Mouse (Mus musculus) embryonic fibroblast, embryonic 13.5 days (primary cell): ENCODE data around the gene 2010315B03Rik. TPM values are rescaled to one million over a fixed set of nuclear protein-coding genes. Genes with fewer than 3 reads are reported as not detected.

Experiments
- H3K27ac ChIP-seq: 2 replicates; pipeline ENCODE4 v1.5.1; 2012; ENCODE audit warnings: low read length, control low read depth, inconsistent platforms; ENCODE audit not compliant: insufficient read depth
- H3K4me1 ChIP-seq: 2 replicates; pipeline ENCODE4 v1.6.1; 2011; ENCODE audit warnings: low read length; ENCODE audit not compliant: control insufficient read depth, insufficient read depth
- H3K4me3 ChIP-seq: 2 replicates; pipeline ENCODE4 v1.5.1; 2011; ENCODE audit warnings: mild to moderate bottlenecking, control low read depth, low read length; ENCODE audit not compliant: insufficient read depth
- CTCF ChIP-seq: IDR thresholded peaks from 2 replicates; pipeline ENCODE4 v1.5.1; 2011; ENCODE audit warnings: mild to moderate bottlenecking, control low read depth, low read length, moderate library complexity, borderline replicate concordance; ENCODE audit not compliant: insufficient read depth
- POLR2A ChIP-seq: IDR thresholded peaks from 2 replicates; pipeline ENCODE4 v1.6.1; 2011; ENCODE audit warnings: low read depth, mild to moderate bottlenecking, control low read depth, low read length, moderate library complexity
- polyA plus RNA-seq: library from polyadenylated mRNA; stranded (reverse); fragments of >200 nt; gene quantifications from 2 replicates; pipeline ENCODE4 v1.2.4, GENCODE M21; 2011; ENCODE audit warnings: low read depth; ENCODE audit not compliant: missing spikeins, insufficient read length

2010315B03Rik gene
- 12.9 and 16.8 TPM in 2 replicates for polyA plus RNA-seq

DNA sequence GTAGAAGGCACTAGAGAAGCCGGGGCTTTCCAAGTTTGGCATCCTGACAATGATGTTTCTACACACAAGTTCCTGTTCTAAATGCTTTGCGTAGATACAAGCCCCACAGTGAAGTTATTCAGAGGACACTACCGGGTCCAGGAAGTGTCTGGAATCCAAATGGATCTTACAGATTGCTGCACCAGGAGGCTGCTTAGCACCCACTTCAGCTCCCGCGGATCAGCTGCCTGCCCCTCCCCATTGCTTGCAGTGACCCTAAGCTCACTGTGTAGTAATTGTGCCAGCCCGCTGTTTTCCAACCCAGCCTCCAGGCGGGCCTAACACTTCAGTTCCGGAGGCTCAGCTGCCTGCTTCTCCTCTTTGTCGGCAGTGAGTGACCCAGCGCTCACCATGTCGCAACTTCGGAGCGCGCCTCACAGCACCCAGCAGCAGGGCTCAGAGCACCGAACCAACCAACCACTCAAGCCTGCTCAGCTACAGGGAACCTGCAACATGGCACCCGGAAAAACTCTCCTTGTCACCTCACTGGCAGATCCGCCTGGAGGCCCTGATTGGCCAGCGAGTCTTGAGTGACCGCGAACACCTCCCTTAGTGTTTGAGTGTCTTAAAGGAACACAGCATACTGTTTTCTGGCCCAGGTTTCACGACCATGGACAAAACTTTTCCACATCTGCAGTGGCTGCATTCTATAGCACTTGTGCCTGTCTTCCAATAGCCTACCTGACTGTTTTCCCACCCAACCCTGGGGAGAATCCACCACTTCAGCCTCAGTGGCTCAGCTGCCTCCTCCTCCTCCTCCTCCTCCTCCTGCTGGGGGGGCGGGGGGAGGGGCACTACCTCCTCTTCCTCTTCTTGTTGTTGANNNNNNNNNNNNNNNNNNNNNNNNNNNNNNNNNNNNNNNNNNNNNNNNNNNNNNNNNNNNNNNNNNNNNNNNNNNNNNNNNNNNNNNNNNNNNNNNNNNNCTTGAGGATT lies at the start of gene 2010315B03Rik:
TSS of gene 2010315B03Rik (minus strand) at position 526 of the 972 bp plus-strand sequence.
- H3K27ac ChIP-seq = peak within 1 kb of the TSS; percentile 47
- TF ChIP-seq CTCF (no peak), POLR2A (peak; percentile 92)
- peak within 1 kb of the TSS; percentile 75 for H3K4me3 ChIP-seq
- no peaks in the 10 kb centered on the region for H3K4me1 ChIP-seq

GRCm38 (mm10) chr9:124311502-124311901 lies 994 bp downstream of the 2010315B03Rik start:
- Histone ChIP-seq H3K4me1 (no peaks in the 10 kb centered on the region), H3K4me3 (peak overlapping the region; percentile 75), H3K27ac (peak overlapping the region; percentile 42; the same call in 1 of the 2 replicates)
- TF ChIP-seq POLR2A (no peak), CTCF (no peak)

DNA sequence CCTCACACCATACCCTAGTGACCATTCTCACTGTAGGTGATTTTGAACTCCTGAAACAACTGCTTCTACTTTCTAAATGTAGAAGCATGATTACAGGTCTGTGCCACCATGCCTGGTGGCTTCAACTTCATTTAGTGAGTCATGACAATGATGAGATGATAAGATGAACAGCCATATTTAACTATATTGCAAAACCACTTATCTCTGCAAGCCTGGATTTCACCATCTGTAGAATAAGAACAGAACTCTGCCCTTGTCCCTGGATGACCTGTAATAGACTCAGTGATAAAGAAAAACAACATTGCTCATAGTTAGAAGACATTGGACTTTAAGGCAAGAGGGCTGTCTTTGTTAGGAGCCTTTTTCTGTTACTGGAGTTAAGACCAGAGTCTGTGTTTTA lies 24.2 kb downstream of the 2010315B03Rik start:
- no peak for TF ChIP-seq CTCF
- no peak for TF ChIP-seq POLR2A
- Histone ChIP-seq H3K27ac (no peak overlapping the region), H3K4me1 (no peaks in the 10 kb centered on the region), H3K4me3 (no peak overlapping the region)

- TF ChIP-seq POLR2A (peak; percentile 87), CTCF (no peak)
- 0 out of 2 replicates have a peak, but pooled peaks cover 2% of the 10 kb centered on the region for H3K4me1 ChIP-seq
- peak overlapping the region; percentile 70 for H3K4me3 ChIP-seq
- peak overlapping the region; percentile 68 for H3K27ac ChIP-seq
These were observed 30.4 kb downstream of the 2010315B03Rik start for GRCm38 (mm10) chr9:124281912-124282686.

DNA sequence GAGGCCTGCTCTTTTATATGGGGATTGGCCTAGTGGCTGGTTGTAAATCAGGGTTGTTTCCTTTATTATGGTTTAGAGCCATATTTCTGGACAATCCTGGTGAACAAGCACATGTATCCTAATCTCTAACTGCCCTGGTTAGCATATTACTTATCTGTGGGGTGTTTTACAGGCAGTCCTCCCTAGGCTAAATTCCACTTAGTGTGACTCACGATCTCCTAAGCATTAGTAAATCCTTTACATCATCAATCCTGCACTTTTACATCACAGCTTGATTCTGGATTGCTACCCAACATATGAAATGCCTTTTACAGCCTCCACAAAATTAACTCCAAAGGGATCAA lies 31.1 kb downstream of the 2010315B03Rik start:
- Histone ChIP-seq H3K4me3 (peak overlapping the region; percentile 70), H3K4me1 (0 out of 2 replicates have a peak, but pooled peaks cover 2% of the 10 kb centered on the region), H3K27ac (peak overlapping the region; percentile 68)
- TF ChIP-seq POLR2A = no peak
- TF ChIP-seq CTCF = no peak

DNA sequence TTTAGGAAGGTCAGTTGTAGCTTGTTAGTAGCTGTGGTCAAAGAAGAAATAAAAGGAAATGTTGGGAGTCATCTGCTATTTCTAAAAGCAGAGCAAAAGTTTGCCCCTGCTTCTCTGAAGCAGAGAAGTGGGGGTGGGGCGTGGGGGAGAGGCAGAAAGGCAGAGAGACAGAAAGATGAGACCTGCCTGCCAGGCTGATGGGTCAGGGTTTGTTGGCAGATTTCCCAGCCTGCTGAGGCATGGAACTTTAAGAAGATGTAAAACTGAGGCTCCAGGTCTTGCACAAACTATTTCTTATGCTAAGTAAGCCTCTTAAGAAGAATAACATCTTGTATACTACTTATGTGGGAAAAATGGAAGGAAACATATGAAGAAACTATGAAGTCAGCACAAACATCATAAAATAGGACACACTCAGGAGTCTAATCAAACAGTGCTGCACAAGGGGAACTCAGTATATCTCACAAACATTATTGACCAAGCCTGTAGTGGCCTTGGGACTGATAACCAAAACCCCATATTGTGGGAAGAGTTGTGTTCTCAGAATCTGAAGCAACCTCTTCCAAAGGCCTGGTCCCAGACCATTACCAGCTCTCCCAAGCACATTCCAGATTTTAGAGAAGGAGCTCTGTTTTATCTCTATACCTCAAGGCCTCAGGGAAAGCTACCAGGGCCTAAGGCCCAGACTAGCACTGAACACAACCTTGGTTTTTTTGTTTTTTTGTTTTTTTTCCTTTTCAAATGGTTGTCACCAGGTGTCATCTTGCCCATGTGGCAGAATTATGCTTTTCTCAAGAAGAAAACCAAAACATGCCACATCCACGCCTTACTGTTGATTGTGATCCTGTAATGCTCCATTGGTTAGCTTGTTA lies 31.7 kb downstream of the 2010315B03Rik start:
- Histone ChIP-seq H3K27ac (peak overlapping the region; percentile 68), H3K4me1 (0 out of 2 replicates have a peak, but pooled peaks cover 2% of the 10 kb centered on the region), H3K4me3 (peak overlapping the region; percentile 70)
- TF ChIP-seq POLR2A (no peak), CTCF (no peak)

- Histone ChIP-seq H3K4me1 (peaks cover 5% of the 10 kb centered on the region; the same call in 1 of the 2 replicates), H3K27ac (no peak overlapping the region), H3K4me3 (no peak overlapping the region)
- TF ChIP-seq POLR2A (no peak), CTCF (no peak)
These were observed 33.2 kb downstream of the 2010315B03Rik start for GRCm38 (mm10) chr9:124279300-124279699.

GRCm38 (mm10) chr9:124275064-124275463 lies 37.4 kb downstream of the 2010315B03Rik start:
- peaks cover 3% of the 10 kb centered on the region; the same call in 1 of the 2 replicates for H3K4me1 ChIP-seq
- 0 out of 2 replicates have a peak overlapping the region, but pooled peaks have one; percentile 59 for H3K27ac ChIP-seq
- TF ChIP-seq CTCF = no peak
- TF ChIP-seq POLR2A = no peak
- no peak overlapping the region for H3K4me3 ChIP-seq

GRCm38 (mm10) chr9:124273172-124273571 lies 39.3 kb downstream of the 2010315B03Rik start:
- H3K27ac ChIP-seq = no peak overlapping the region
- peaks cover 3% of the 10 kb centered on the region; the same call in 1 of the 2 replicates for H3K4me1 ChIP-seq
- TF ChIP-seq CTCF (no peak), POLR2A (no peak)
- H3K4me3 ChIP-seq = no peak overlapping the region
